Mouse (Mus musculus) embryonic facial prominence, embryonic 13.5 days (tissue): ENCODE measurements around the gene Pfkfb4. TPM values are rescaled to one million over a fixed set of nuclear protein-coding genes. Genes with fewer than 3 reads are reported as not detected.
A peak's percentile ranks its signal among the peaks of the same experiment; 100 is the strongest.

Experiments
- ATAC-seq: fragments of 200-750 bp; cut with Nextera tagmentation; 2 replicates; pipeline ENCODE4 v1.8.0; 2017; ENCODE audit warnings: low read depth; ENCODE audit not compliant: insufficient number of reproducible peaks, insufficient read depth, low FRiP score, low TSS enrichment
- H3K27ac ChIP-seq: fragments of 300-500 bp; sonication (generic); 2 replicates; pipeline ENCODE4 v1.5.1; 2015; ENCODE audit warnings: moderate library complexity, mild to moderate bottlenecking, inconsistent platforms
- H3K27me3 ChIP-seq: fragments of 300-500 bp; sonication (generic); 2 replicates; pipeline ENCODE4 v1.6.1; 2015; ENCODE audit warnings: mild to moderate bottlenecking, inconsistent platforms
- H3K36me3 ChIP-seq: fragments of 300-500 bp; sonication (generic); 2 replicates; pipeline ENCODE4 v1.6.1; 2015; ENCODE audit warnings: mild to moderate bottlenecking, inconsistent platforms
- H3K4me1 ChIP-seq: fragments of 300-500 bp; sonication (generic); 2 replicates; pipeline ENCODE4 v1.6.1; 2015; ENCODE audit warnings: inconsistent platforms
- H3K4me2 ChIP-seq: fragments of 300-500 bp; sonication (generic); 2 replicates; pipeline ENCODE4 v1.6.1; 2015; ENCODE audit warnings: moderate library complexity, mild to moderate bottlenecking, inconsistent platforms
- H3K4me3 ChIP-seq: fragments of 300-500 bp; sonication (generic); 2 replicates; pipeline ENCODE4 v1.5.1; 2015; ENCODE audit warnings: mild to moderate bottlenecking, inconsistent platforms
- H3K9ac ChIP-seq: fragments of 300-500 bp; sonication (generic); 2 replicates; pipeline ENCODE4 v1.6.1; 2015; ENCODE audit warnings: mild to moderate bottlenecking, inconsistent platforms
- H3K9me3 ChIP-seq: fragments of 300-500 bp; sonication (generic); 2 replicates; pipeline ENCODE4 v1.6.1; 2016; ENCODE audit warnings: inconsistent platforms
- WGBS: fragments of 180-500 bp; shearing (Covaris S2); methylation state at CpG from one replicate; pipeline ENCODE4 v1.1.7; 2015; ENCODE audit warnings: mixed read lengths; 5-methylcytosine and 5-hydroxymethylcytosine counted together
- polyA plus RNA-seq: library from polyadenylated mRNA; unstranded; fragments of >200 nt; fragmentation: Nextera tagmentation; extraction: Ambion mirVana; gene quantifications from 2 replicates; pipeline ENCODE4 v1.2.1, GENCODE M21; 2015

Pfkfb4 gene
- polyA plus RNA-seq, 1 experiment from 2014 or later = 19.0 TPM

- peak overlapping the region; percentile 78 for H3K4me3 ChIP-seq
- ATAC-seq = no peak
- H3K9me3 ChIP-seq = no peaks in the 10 kb centered on the region
- peak overlapping the region; percentile 85 for H3K4me2 ChIP-seq
- peaks cover 3% of the 10 kb centered on the region; the same call in 1 of the 2 replicates for H3K36me3 ChIP-seq
- peaks cover 29% of the 10 kb centered on the region for H3K4me1 ChIP-seq
- 73% methylated on average over 4 of the region's 4 CpGs for WGBS
- 0 out of 2 replicates have a peak overlapping the region, but pooled peaks have one; percentile 88 for H3K9ac ChIP-seq
- H3K27ac ChIP-seq = no peak overlapping the region
- H3K27me3 ChIP-seq = no peaks in the 10 kb centered on the region
Observed at GRCm38 (mm10) chr9:109039681-109040080, 48.1 kb downstream of the Pfkfb4 start.

- no peak overlapping the region for H3K4me3 ChIP-seq
- H3K4me2 ChIP-seq = peak overlapping the region; percentile 85; the same call in 1 of the 2 replicates
- ATAC-seq = no peak
- no peak overlapping the region for H3K27ac ChIP-seq
- WGBS = 79% methylated on average over 8 of the region's 8 CpGs
- peaks cover 3% of the 10 kb centered on the region; the same call in 1 of the 2 replicates for H3K36me3 ChIP-seq
- H3K4me1 ChIP-seq = peaks cover 29% of the 10 kb centered on the region
- peak overlapping the region; percentile 46 for H3K9ac ChIP-seq
- H3K27me3 ChIP-seq = no peaks in the 10 kb centered on the region
- H3K9me3 ChIP-seq = no peaks in the 10 kb centered on the region
Observed at GRCm38 (mm10) chr9:109040216-109040615, 48.6 kb downstream of the Pfkfb4 start.

DNA sequence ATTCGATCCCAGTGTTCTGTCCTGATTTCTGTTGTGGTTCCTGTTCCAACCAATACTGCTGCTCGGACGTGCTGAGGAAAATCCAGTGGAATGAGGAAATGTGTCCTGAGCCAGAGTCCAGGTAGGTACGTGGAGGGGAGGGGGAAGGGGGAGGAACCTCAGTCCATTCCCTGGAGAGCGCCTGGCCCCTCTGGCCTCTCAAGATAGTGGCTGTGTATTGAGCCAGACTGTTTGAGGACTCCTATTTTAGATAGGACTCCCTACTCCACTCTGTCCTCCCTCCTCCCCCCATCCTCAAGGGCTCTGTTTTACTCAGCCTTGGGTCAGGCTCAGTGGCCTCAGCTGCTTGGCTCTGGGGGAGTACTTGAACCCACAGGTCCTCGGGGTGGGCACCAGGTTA lies 49.3 kb downstream of the Pfkfb4 start:
- no peak for ATAC-seq

GRCm38 (mm10) chr9:109041351-109041750 lies 49.8 kb downstream of the Pfkfb4 start:
- H3K36me3 ChIP-seq = peaks cover 5% of the 10 kb centered on the region
- H3K4me3 ChIP-seq = no peak overlapping the region
- H3K4me1 ChIP-seq = peaks cover 29% of the 10 kb centered on the region
- no peak overlapping the region for H3K27ac ChIP-seq
- no peaks in the 10 kb centered on the region for H3K9me3 ChIP-seq
- no peaks in the 10 kb centered on the region for H3K27me3 ChIP-seq
- no peak overlapping the region for H3K9ac ChIP-seq
- H3K4me2 ChIP-seq = no peak overlapping the region
- ATAC-seq = no peak
- 74% methylated on average over 7 of the region's 7 CpGs for WGBS

More for the DNA sequence above, 49.3 kb downstream of the Pfkfb4 start:
- Histone ChIP-seq H3K4me3 (no peak overlapping the region), H3K36me3 (peaks cover 3% of the 10 kb centered on the region; the same call in 1 of the 2 replicates), H3K4me1 (peaks cover 29% of the 10 kb centered on the region), H3K9me3 (no peaks in the 10 kb centered on the region), H3K4me2 (no peak overlapping the region), H3K27me3 (no peaks in the 10 kb centered on the region), H3K9ac (peak overlapping the region; percentile 46; the same call in 1 of the 2 replicates), H3K27ac (no peak overlapping the region)
- 57% methylated on average over 6 of the region's 6 CpGs for WGBS

DNA sequence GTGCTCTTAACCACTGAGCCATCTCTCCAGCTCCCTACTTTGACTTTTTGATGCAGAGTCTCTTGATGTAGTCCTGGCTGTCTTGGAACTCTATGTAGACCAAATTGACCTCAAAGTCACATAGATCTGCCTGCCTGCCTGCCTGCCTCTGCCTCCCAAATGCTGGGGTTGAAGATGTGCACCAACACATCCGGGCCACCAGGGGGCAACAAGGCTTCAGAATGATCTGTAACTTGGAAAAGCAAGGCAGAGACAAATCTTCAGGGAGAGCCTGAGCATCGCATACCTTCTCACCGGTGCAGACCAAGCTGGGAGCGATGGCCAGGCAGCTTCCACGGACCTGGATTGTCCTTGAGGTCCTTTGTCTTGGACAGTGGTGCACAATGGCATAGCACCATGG lies 54.7 kb downstream of the Pfkfb4 start:
- H3K4me1 ChIP-seq = no peaks in the 10 kb centered on the region
- WGBS = 38% methylated on average over 5 of the region's 5 CpGs
- H3K9ac ChIP-seq = no peak overlapping the region
- no peak overlapping the region for H3K4me3 ChIP-seq
- no peak overlapping the region for H3K4me2 ChIP-seq
- H3K36me3 ChIP-seq = peaks cover 22% of the 10 kb centered on the region
- ATAC-seq = no peak
- no peaks in the 10 kb centered on the region for H3K9me3 ChIP-seq
- no peak overlapping the region for H3K27ac ChIP-seq
- H3K27me3 ChIP-seq = no peaks in the 10 kb centered on the region

DNA sequence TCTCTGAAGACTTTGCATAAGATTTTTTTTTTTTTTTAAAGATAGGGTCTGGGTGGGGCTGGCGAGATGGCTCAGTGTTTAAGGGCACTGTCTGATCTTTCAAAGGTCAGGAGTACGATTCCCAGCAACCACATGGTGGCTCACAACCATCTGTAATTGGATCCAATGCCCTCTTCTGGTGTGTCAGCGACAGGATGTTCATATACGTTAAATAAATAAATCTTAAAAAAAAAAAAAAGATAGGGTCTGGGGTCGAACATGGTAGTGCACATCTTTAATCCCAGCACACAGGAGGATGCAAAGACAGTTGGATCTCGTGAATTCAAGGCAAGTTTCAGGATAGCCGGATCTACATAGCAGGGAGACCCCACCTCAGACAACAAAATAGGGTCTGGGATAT lies 57.7 kb downstream of the Pfkfb4 start:
- Histone ChIP-seq H3K36me3 (peaks cover 39% of the 10 kb centered on the region), H3K9me3 (no peaks in the 10 kb centered on the region), H3K27me3 (no peaks in the 10 kb centered on the region), H3K4me2 (no peak overlapping the region), H3K9ac (no peak overlapping the region), H3K27ac (no peak overlapping the region), H3K4me3 (no peak overlapping the region), H3K4me1 (peaks cover 9% of the 10 kb centered on the region)
- ATAC-seq = no peak
- WGBS = 75% methylated on average over 7 of the region's 7 CpGs

GRCm38 (mm10) chr9:109049996-109050673 lies 58.6 kb downstream of the Pfkfb4 start:
- H3K27me3 ChIP-seq = no peaks in the 10 kb centered on the region
- WGBS = 77% methylated on average over 9 of the region's 9 CpGs
- H3K4me2 ChIP-seq = no peak overlapping the region
- no peak overlapping the region for H3K9ac ChIP-seq
- peaks cover 17% of the 10 kb centered on the region for H3K4me1 ChIP-seq
- no peaks in the 10 kb centered on the region for H3K9me3 ChIP-seq
- ATAC-seq = no peak
- H3K4me3 ChIP-seq = no peak overlapping the region
- H3K36me3 ChIP-seq = peaks cover 38% of the 10 kb centered on the region
- H3K27ac ChIP-seq = no peak overlapping the region

DNA sequence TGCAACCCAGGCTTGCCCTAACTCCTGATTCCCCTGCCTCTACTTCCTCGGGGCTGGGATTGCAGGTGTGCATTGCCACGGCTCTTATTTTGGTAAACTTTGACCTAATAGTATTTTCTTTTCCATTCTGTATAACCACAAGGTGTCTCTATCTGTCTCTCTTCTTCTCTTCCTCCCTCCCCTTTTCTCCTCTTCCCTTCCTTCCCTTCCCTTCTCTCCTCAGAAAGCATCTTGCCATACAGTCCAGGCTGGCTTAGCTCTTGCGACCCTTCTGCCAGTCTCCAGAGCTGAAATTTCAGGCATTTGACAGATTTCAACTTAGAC lies 59.1 kb downstream of the Pfkfb4 start:
- Histone ChIP-seq H3K4me3 (no peak overlapping the region), H3K9me3 (no peaks in the 10 kb centered on the region), H3K27ac (no peak overlapping the region), H3K9ac (no peak overlapping the region), H3K4me1 (peaks cover 22% of the 10 kb centered on the region), H3K4me2 (no peak overlapping the region), H3K27me3 (no peaks in the 10 kb centered on the region), H3K36me3 (peaks cover 39% of the 10 kb centered on the region)
- ATAC-seq = no peak
- WGBS = 75% methylated on average over 3 of the region's 3 CpGs

DNA sequence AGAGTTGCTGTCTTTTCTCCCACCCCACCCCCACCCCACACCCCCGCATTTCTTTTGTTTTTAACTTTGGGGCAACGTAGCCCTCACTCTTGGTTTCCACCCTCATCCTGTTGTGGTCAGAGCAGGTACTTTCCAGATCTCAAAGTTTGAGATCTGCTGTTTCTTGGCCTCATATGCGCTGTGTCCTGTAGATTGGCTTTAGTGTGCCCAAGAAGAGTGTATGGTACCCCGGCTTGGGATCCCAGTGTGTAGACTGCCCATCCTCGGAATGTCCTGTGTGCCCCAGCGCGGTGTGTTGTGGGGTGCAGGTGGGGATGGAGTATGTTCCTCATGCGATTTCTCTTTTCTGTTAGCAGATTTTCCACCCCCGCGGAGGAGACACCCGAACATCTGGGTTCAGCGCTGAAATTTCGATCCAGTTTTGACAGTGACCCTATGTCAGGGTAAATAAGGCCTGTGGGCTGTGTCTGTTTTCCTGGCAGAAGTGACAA lies 59.5 kb downstream of the Pfkfb4 start:
- no peak overlapping the region for H3K4me2 ChIP-seq
- peaks cover 23% of the 10 kb centered on the region for H3K4me1 ChIP-seq
- H3K4me3 ChIP-seq = no peak overlapping the region
- no peaks in the 10 kb centered on the region for H3K27me3 ChIP-seq
- no peak overlapping the region for H3K9ac ChIP-seq
- H3K9me3 ChIP-seq = no peaks in the 10 kb centered on the region
- peaks cover 43% of the 10 kb centered on the region for H3K36me3 ChIP-seq
- no peak for ATAC-seq
- H3K27ac ChIP-seq = no peak overlapping the region
- 88% methylated on average over 13 of the region's 13 CpGs for WGBS

DNA sequence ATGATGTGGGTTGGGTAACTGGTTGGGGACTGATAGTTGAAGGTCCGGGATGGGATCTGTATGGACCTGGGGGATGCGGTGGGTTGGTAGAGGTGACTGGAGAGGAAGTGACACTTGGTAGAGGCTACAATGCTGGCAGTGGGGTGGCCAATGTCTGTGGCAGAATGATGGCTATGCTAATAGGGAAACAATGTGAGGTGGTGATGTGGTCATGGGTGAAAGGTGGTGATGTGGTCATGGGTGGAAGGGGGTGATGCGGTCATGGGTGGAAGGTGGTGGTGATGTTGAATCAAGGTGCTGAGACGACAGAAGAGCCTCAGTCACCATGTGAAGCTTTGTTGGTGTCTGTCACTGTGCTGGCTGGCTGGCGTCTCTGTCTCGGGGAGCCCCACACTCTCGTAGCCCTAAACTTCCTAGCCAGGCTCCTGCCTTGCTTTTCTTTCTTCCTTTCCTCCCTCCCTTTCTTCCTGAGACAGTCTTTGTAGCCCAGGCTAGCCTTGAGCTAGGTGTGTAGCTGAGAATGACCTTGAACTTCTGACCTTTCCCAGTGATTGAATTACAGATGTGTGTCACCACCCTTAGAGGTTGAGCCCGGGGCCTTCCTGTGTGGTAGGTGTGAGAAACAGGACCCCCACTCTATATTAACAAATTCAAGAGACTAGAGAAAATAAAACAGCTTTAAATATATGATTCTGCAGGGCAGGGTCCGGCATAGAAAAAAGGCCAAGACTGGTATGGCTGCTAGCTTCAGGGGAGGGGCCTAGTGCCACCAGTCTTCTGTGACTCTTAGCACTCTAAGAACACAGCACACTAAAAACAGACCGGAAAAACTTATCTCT lies 60.3 kb downstream of the Pfkfb4 start:
- Histone ChIP-seq H3K4me3 (no peak overlapping the region), H3K27ac (no peak overlapping the region), H3K27me3 (no peaks in the 10 kb centered on the region), H3K4me1 (peaks cover 23% of the 10 kb centered on the region), H3K4me2 (no peak overlapping the region), H3K9ac (no peak overlapping the region), H3K36me3 (peaks cover 46% of the 10 kb centered on the region), H3K9me3 (no peaks in the 10 kb centered on the region)
- WGBS = 88% methylated on average over 10 of the region's 10 CpGs
- no peak; the same call in 1 of the 2 replicates for ATAC-seq

GRCm38 (mm10) chr9:109052490-109053260 lies 61.1 kb downstream of the Pfkfb4 start:
- peak overlapping the region; percentile 60; the same call in 1 of the 2 replicates for H3K27ac ChIP-seq
- H3K27me3 ChIP-seq = no peaks in the 10 kb centered on the region
- H3K4me3 ChIP-seq = no peak overlapping the region
- no peak overlapping the region for H3K4me2 ChIP-seq
- no peaks in the 10 kb centered on the region for H3K9me3 ChIP-seq
- 83% methylated on average over 9 of the region's 9 CpGs for WGBS
- peaks cover 23% of the 10 kb centered on the region for H3K4me1 ChIP-seq
- ATAC-seq = no peak
- no peak overlapping the region for H3K9ac ChIP-seq
- peaks cover 54% of the 10 kb centered on the region for H3K36me3 ChIP-seq
